Mouse (Mus musculus) erythroblast, embryonic 14.5 days (primary cell): Measurements from ENCODE around the gene Lcat.

Experiments used
- GATA1 ChIP-seq: IDR thresholded peaks from 2 replicates; pipeline ENCODE4 v1.6.1; 2012; ENCODE audit warnings: low read length, inconsistent platforms, mixed read lengths
- TAL1 ChIP-seq: IDR thresholded peaks from 3 replicates; pipeline ENCODE4 v1.6.1; 2012; ENCODE audit warnings: low read length, inconsistent platforms, mixed read lengths

DNA sequence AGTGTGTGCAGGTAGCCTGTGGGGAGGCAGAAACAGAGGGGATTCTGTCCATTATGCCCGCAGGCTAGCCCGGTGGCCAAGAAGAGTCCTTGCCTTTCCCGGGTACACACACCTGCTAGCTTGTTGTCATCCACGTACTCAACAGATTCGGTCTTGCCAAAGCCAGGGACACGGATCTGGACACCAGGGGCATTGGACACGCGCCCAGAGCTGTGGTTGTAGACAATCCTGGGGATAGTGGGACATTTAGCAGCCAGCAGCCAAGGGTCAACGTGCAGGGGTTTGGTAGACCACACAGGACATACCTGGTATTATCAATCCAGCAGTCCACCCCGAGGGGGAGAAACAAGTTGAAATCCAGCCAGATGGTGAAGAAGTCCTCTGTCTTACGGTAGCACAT lies 1.2 kb downstream of the Lcat start:
- TF ChIP-seq GATA1 (no peak), TAL1 (no peak)
